Mouse (Mus musculus): Measurements from ENCODE around the gene Nr2f6. TPM values are rescaled to one million over a fixed set of nuclear protein-coding genes. Genes with fewer than 3 reads are reported as not detected.
"Not testable (repeated sequence)": the region's sequence is repeated elsewhere in the genome, so short reads cannot be mapped to it uniquely, and the experiment has no call there.

Gene Nr2f6
- total and polyA plus RNA-seq, 2 experiments from 2014 or later: 26.0 to 63.9 TPM

DNA sequence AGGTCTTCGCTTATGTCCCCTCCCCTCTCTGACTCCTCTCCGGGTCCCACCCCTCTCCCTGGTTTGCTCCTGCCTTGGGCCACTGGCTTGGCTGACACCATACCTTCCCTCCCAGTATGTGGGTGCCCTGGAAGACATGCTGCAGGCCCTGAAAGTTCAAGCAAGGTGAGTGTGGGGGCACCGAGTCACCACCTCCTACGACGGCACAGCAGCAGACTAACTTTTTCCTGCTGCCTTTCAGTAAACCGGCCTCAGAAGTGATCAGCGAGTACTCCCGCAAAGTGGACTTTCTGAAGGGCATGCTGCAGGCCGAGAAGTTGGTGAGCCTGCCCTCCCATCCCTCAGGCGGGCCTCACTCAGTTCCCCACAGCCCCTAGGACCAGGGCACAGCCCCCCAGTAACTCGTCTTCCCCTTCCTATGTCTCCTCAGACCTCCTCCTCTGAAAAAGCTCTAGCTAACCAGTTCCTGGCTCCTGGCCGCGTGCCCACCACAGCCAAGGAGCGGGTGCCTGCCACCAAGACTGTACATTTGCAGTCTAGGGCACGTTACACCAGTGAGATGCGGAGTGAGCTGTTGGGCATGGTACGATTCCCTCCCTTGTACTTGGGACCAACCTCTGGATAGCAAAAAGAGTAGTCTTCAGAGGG lies 14.1 kb downstream of the Nr2f6 start:
- peak overlapping the region; percentile 59 for H3K4me3 ChIP-seq (ENCODE audit: low read depth, low read length)
- no peak for ATAC-seq
- peaks cover 6% of the 10 kb centered on the region; the same call in 1 of the 2 replicates for H3K4me1 ChIP-seq (ENCODE audit: insufficient read depth)
- peak overlapping the region; percentile 89 for H3K4me2 ChIP-seq (ENCODE audit: low read depth)
- H3K9me3 ChIP-seq (ENCODE audit: low read length): no peaks in the 10 kb centered on the region
- no peaks in the 10 kb centered on the region for H3K27me3 ChIP-seq (ENCODE audit: insufficient read depth, low read length)
- no peak for TF ChIP-seq CTCF (IDR thresholded peaks at IDR 0.05; ENCODE audit: low read depth)
- H3K9ac ChIP-seq: peak overlapping the region; percentile 67
- no peak for DNase-seq
- peak overlapping the region; percentile 90 for H3K27ac ChIP-seq (ENCODE audit: low read depth, low read length)
- WGBS: 48% methylated on average over 17 of the region's 17 CpGs
- H3K36me3 ChIP-seq (ENCODE audit: insufficient read depth): peaks cover 13% of the 10 kb centered on the region

DNA sequence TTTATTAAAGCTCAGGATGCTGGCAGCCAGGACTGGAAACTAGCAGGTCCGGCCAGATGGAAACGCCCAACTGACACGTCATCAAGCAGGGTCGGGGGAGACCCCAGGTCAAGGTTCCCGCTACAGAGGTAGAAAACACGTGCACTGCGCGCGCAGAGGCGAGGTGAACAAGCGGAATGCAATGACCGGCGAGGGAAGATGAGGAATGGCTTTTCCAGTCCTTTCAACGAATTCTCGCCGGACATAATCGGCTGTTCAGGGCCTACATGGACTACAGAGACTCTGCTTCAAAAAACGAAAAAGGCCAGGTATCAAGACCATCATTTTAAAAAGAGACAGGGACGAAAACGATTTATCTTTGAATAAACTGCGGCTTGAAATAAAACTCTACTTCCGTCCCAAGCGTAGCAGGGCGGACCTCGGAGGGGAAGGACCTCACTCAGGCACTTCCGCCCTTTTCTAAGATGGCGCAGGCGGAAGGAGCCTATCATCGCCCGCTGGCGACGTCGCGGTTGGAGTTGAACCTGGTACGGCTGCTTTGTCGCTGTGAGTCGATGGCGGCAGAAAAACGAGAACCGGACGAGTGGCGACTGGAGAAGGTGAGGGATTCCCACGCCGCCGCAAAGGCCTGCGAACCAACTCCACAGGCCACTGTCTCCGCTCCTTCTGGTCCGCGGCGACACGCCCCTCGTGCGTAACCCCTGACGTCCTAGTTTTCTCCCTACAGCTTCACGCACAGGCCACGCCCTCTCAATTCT lies 14.8 kb downstream of the Nr2f6 start, which contains the start of gene Use1:
Gene Use1 (plus strand): TSS at position 78 of the 758 bp plus-strand sequence.
- Histone ChIP-seq H3K9ac (peak within 1 kb of the TSS; percentile 67), H3K27ac (ENCODE audit: low read depth, low read length) (peak within 1 kb of the TSS; percentile 90), H3K4me2 (ENCODE audit: low read depth) (peak within 1 kb of the TSS; percentile 89), H3K9me3 (ENCODE audit: low read length) (no peaks in the 10 kb centered on the region), H3K27me3 (ENCODE audit: insufficient read depth, low read length) (no peaks in the 10 kb centered on the region), H3K4me3 (ENCODE audit: low read depth, low read length) (peak within 1 kb of the TSS; percentile 59), H3K4me1 (ENCODE audit: insufficient read depth) (peaks cover 6% of the 10 kb centered on the region; the same call in 1 of the 2 replicates), H3K36me3 (ENCODE audit: insufficient read depth) (peaks cover 13% of the 10 kb centered on the region)
- under 1% methylated on average over 56 of the region's 56 CpGs for WGBS
- peak; percentile 83 for ATAC-seq
- peak; percentile 95 for DNase-seq
- TF ChIP-seq CTCF (IDR thresholded peaks at IDR 0.05; ENCODE audit: low read depth): no peak

GRCm38 (mm10) chr8:71358026-71358425 lies 23.7 kb downstream of the Nr2f6 start:
- no peak overlapping the region for H3K27ac ChIP-seq (ENCODE audit: low read depth, low read length)
- H3K4me2 ChIP-seq (ENCODE audit: low read depth): no peak overlapping the region
- DNase-seq (no peak), ATAC-seq (no peak)
- H3K9ac ChIP-seq: no peak overlapping the region
- no peaks in the 10 kb centered on the region for H3K27me3 ChIP-seq (ENCODE audit: insufficient read depth, low read length)
- 91% methylated on average over 3 of the region's 3 CpGs for WGBS
- 0 out of 2 replicates have a peak, but pooled peaks have one; percentile 21 for TF ChIP-seq CTCF (IDR thresholded peaks at IDR 0.05; ENCODE audit: low read depth)
- no peaks in the 10 kb centered on the region for H3K4me1 ChIP-seq (ENCODE audit: insufficient read depth)
- H3K9me3 ChIP-seq (ENCODE audit: low read length): no peaks in the 10 kb centered on the region
- H3K36me3 ChIP-seq (ENCODE audit: insufficient read depth): peaks cover 78% of the 10 kb centered on the region
- H3K4me3 ChIP-seq (ENCODE audit: low read depth, low read length): no peak overlapping the region

GRCm38 (mm10) chr8:71351520-71351919 lies 30.2 kb downstream of the Nr2f6 start:
- Histone ChIP-seq H3K9ac (no peak overlapping the region), H3K4me3 (ENCODE audit: low read depth, low read length) (no peak overlapping the region), H3K9me3 (ENCODE audit: low read length) (no peaks in the 10 kb centered on the region), H3K4me1 (ENCODE audit: insufficient read depth) (no peaks in the 10 kb centered on the region), H3K4me2 (ENCODE audit: low read depth) (no peak overlapping the region), H3K27me3 (ENCODE audit: insufficient read depth, low read length) (no peaks in the 10 kb centered on the region), H3K36me3 (ENCODE audit: insufficient read depth) (peaks cover 93% of the 10 kb centered on the region), H3K27ac (ENCODE audit: low read depth, low read length) (no peak overlapping the region)
- WGBS: 91% methylated on average over 1 of the region's 1 CpGs
- DNase-seq (no peak), ATAC-seq (no peak)
- TF ChIP-seq CTCF (IDR thresholded peaks at IDR 0.05; ENCODE audit: low read depth): no peak

DNA sequence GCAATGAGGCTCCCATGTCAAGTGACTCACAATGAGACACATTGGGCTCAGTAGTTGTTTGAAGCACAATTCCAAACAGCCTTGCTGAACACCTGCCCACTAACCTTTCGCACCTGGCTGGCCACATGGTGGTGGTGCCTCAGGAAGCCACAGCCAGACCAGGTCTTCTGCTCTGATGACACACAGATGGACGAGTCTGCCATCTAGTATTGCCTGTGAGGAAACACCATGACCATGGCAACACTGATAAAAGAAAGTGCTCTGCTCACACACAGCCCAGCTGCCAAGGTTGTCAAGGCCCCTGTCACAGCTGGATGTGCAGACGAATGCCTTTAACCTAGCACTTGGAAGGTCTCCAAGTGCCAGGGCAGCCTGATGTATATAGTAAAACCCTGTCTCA lies 30.6 kb downstream of the Nr2f6 start:
- no peak for ATAC-seq
- Histone ChIP-seq H3K27ac (ENCODE audit: low read depth, low read length) (no peak overlapping the region), H3K9me3 (ENCODE audit: low read length) (no peaks in the 10 kb centered on the region), H3K4me1 (ENCODE audit: insufficient read depth) (no peaks in the 10 kb centered on the region), H3K9ac (no peak overlapping the region), H3K4me3 (ENCODE audit: low read depth, low read length) (no peak overlapping the region), H3K27me3 (ENCODE audit: insufficient read depth, low read length) (no peaks in the 10 kb centered on the region), H3K36me3 (ENCODE audit: insufficient read depth) (peaks cover 93% of the 10 kb centered on the region), H3K4me2 (ENCODE audit: low read depth) (no peak overlapping the region)
- no peak for TF ChIP-seq CTCF (IDR thresholded peaks at IDR 0.05; ENCODE audit: low read depth)
- WGBS: 80% methylated on average over 3 of the region's 3 CpGs
- no peak for DNase-seq

GRCm38 (mm10) chr8:71346581-71346980 lies 35.2 kb downstream of the Nr2f6 start:
- no peak for TF ChIP-seq CTCF (IDR thresholded peaks at IDR 0.05; ENCODE audit: low read depth)
- 78% methylated on average over 1 of the region's 1 CpGs for WGBS
- H3K27ac ChIP-seq (ENCODE audit: low read depth, low read length): no peak overlapping the region

DNA sequence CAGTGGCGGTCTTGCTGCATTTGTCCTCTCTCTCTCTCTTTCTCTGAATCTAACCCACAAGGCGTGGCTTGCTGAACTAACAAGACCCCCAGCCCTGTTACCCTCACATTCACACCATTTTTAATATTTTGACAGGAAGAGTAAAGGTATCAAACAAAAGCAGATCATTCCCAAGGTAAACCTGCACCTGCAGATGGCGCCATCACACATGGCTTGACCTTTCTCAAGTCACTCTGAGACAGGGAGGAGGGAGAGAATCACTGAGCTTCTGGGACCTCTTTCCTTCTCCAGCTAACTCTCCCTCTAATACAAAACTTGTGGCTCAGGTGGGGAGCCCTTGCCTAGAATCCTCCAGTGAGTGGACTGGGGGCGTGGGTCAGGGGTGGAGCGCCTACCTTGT lies 41.1 kb downstream of the Nr2f6 start:
- peak; percentile 45 for TF ChIP-seq CTCF (IDR thresholded peaks at IDR 0.05; ENCODE audit: low read depth)
- 82% methylated on average over 5 of the region's 5 CpGs for WGBS

More at GRCm38 (mm10) chr8:71346581-71346980, 35.2 kb downstream of the Nr2f6 start:
- no peak overlapping the region for H3K4me3 ChIP-seq (ENCODE audit: low read depth, low read length)
- H3K27me3 ChIP-seq (ENCODE audit: insufficient read depth, low read length): no peaks in the 10 kb centered on the region
- peaks cover 84% of the 10 kb centered on the region for H3K36me3 ChIP-seq (ENCODE audit: insufficient read depth)
- H3K4me2 ChIP-seq (ENCODE audit: low read depth): no peak overlapping the region
- H3K4me1 ChIP-seq (ENCODE audit: insufficient read depth): no peaks in the 10 kb centered on the region
- no peak for ATAC-seq
- no peak for DNase-seq
- H3K9ac ChIP-seq: no peak overlapping the region
- no peaks in the 10 kb centered on the region for H3K9me3 ChIP-seq (ENCODE audit: low read length)

GRCm38 (mm10) chr8:71337834-71338233 lies 43.9 kb downstream of the Nr2f6 start:
- H3K36me3 ChIP-seq (ENCODE audit: insufficient read depth): peaks cover 65% of the 10 kb centered on the region
- not testable (repeated sequence) for H3K9ac ChIP-seq; H3K4me2 ChIP-seq (ENCODE audit: low read depth); H3K4me3 ChIP-seq (ENCODE audit: low read depth, low read length); H3K27me3 ChIP-seq (ENCODE audit: insufficient read depth, low read length); H3K4me1 ChIP-seq (ENCODE audit: insufficient read depth); ATAC-seq; H3K27ac ChIP-seq (ENCODE audit: low read depth, low read length); DNase-seq; H3K9me3 ChIP-seq (ENCODE audit: low read length)
- 93% methylated on average over 6 of the region's 6 CpGs for WGBS

More for the DNA sequence above, 41.1 kb downstream of the Nr2f6 start:
- no peaks in the 10 kb centered on the region for H3K4me1 ChIP-seq (ENCODE audit: insufficient read depth)
- DNase-seq: peak; percentile 2
- no peak for ATAC-seq
- no peaks in the 10 kb centered on the region for H3K27me3 ChIP-seq (ENCODE audit: insufficient read depth, low read length)
- no peak overlapping the region for H3K27ac ChIP-seq (ENCODE audit: low read depth, low read length)
- no peak overlapping the region for H3K4me3 ChIP-seq (ENCODE audit: low read depth, low read length)
- no peak overlapping the region for H3K4me2 ChIP-seq (ENCODE audit: low read depth)
- H3K9me3 ChIP-seq (ENCODE audit: low read length): no peaks in the 10 kb centered on the region
- no peak overlapping the region for H3K9ac ChIP-seq
- peaks cover 74% of the 10 kb centered on the region for H3K36me3 ChIP-seq (ENCODE audit: insufficient read depth)

All from forebrain, postnatal 0 days (tissue).